Mouse (Mus musculus) yolk sac, embryonic 10.5 days (tissue): Measurements from ENCODE around the gene Mpz.

Source experiments
- DNase-seq: peaks from one replicate; pipeline ENCODE4 v3.0.0-alpha.2; 2017; ENCODE audit warnings: low spot score

The Mpz gene

DNA sequence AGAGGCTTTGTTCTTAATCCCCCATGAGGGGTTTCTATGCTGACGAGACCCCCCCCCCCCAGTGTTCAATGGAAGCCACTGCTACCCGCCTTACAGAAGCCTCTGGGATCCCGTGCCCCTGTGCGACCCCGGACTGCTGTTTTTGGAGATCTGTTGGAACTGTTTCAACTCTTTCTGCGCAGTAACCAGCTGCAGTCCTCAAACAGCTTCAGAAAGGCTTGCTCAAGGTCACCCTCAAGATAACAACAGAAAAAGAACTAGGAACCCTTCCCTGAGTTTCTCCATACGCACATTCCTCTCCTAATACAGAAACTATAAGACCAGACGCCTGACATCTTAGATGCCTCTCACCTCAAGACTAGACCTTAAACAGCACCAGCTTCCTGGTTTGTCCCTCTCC is 38.5 kb downstream of the Mpz start:
- no peak for DNase-seq

- DNase-seq, result no peak
Measured at GRCm38 (mm10) chr1:171189476-171190114, 39.1 kb downstream of the Mpz start.

DNA sequence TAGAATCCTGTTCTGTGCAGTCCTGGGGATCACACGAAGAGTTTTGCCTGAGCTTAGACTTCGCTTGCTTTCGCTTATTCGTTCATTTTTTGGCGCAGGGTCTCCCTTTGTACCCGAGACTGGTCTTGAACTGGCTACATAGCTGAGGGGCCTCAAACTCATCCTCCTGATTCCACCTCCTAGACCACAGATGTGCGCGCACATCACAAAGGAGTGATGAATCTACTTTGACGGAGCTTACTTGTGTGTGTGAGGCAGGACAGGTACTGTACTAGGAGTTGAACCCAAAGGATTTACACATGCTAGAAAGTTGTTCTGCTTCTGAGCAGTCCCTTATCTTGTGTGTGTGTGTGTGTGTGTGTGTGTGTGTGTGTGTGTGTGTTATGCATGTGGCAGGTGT is 40.3 kb downstream of the Mpz start:
- no peak for DNase-seq

DNA sequence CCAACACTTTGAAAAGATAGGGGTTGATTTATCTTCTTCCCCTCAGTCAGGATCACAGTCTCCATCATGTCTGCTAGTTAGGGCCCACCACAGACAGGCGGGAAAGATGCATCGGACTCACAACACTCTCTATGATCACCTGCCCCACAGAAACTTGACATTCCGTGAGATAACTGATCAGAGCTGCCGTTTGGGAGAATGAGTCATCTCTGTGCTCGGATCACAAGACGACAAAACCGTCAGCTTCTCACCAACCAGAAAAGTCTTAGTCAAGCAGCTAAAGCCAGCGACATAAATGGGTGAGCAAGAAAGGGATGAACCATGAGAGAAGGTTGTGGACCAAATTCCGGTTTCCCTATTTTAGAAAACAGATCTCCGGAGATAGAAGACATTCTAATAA is 41.8 kb downstream of the Mpz start:
- DNase-seq, result no peak

GRCm38 (mm10) chr1:171193093-171193840 is 42.8 kb downstream of the Mpz start:
- no peak for DNase-seq

DNA sequence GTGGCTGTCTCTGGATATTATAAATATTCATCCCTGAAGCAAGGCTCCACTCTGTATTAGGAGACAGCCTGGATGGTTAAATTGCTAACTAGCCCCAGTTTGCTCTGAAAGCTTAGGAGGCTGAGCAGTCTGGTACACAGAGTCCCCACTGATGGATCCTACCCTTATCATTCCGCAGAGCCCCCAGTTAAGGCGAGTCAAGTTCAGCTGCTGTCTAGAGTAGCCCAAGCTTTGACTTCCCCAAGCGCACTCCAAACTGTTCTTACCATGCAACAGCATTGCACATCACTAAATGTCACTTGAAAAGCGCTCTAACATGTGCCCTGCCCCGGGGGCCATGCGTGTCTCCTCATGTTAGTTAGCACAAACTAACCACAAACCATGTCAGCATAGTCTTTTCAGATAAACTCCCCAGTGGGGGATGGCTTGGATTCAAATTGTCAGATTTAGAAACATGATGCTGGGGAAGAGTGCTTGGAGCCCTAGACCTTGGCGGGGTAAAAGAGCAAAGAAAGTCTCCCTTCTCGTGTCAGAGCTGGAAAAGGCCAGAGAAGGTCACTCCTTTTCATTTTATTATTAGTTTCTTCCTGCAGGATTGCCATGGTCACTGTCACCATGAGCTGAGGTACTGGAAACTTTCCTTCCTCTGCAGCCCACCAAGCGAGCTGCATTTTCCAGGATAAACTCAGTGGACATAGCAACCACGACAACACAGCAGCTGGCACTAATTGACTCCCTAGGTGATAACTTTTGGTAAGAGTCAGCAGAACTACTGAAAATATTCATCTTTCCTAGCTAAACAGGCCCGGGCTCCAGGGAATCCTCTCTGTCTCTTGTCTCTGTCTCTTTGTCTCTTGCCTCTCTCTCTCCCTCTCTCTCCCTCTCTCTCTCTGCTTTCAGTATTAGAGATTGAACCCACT is 43.7 kb downstream of the Mpz start:
- no peak for DNase-seq

DNA sequence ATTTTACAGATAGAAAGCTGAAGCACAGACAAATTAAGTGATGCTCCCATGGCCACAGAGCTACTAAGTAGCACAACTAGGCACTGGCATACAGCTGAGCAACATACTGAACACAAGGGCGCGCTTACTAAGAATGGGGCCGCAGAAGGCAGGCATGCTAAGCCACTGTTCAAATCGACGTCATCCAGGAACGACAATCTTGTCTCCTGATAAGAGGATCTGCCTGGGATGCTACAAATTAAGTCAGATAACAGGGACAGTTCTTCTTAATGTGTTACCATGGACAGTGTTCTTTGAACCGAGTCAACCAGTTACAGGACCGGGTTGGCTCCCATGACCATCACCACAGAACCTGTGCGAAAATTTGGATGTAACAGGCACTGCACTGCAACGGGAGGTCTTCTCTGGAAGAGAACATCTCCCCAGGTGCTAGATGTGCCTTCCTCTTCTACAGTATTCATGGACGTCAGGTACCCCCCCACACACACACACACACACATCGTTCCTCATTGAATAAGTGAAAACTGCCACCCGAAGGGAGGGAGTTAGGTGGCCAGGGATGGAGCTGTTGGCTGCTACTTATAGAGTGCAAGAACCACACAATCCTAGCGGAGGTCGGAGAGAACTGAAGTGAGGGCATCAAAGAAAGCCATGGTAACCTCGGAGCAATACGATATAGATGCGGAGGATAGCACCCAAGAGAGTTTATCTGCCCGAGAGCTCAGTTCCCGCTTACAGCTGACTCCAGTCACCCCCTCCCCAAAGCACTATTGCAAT is 44.7 kb downstream of the Mpz start:
- DNase-seq, result no peak

- DNase-seq, result peak; percentile 75
Measured at GRCm38 (mm10) chr1:171195887-171196397, 45.4 kb downstream of the Mpz start, which contains the start of gene Pcp4l1. Gene Pcp4l1 (minus strand): TSS chr1:171196268.

- DNase-seq, result no peak
Measured at GRCm38 (mm10) chr1:171199532-171199931, 49.0 kb downstream of the Mpz start.

DNA sequence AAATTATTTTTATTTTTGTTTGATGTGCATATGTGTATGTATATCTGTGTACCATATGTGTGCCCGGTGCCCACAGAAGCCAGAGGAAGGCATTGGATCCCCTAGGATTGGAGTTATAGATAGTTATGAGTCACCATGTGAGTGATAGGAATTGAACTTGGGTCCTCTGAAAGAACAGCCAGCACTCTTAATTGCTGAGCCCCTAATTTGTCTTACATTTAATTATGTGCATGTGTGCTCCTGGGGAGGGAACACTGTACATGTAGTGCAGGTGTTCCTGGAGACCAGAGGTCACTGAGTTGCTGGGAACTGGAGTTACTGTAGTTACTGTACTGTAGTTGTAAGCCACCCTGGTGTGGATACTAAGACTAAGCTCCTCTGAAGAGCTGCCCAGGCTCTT is 50.3 kb downstream of the Mpz start:
- no peak for DNase-seq

DNA sequence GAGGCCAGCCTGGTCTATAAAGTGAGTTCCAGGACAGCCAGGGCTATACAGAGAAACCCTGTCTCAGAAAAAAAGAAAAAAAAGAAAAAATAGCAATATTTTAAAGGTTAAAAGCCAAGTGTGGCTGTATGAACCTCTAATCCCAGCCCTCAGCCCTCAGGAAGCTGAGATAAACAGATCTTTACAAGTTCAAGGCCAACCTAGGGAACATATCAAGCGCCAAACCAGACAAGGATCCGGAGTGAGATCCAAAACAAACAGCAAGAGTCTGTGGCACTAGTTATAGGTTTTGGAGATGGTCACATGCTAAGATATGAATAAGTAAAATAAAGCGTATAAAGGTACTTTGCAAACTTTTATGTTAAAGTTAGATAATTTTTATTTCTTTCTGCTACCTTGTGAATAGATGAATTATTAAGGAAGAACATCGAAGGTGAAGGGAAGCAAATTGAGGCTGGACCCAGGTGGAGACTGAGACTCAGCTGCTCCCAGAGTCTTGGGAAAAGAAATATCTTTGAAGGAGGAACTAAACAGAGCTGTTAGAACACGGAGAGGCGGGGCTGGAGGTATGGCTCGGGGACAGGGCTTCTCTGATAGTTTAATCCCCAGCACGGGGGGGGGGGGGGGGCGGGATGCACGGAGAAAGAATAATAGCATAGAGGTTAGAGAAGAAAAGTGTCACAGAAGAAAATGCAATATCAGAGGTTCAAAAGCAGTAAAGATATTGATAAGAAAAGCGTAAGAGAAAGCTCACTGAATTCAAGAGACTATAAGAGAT is 53.1 kb downstream of the Mpz start:
- DNase-seq, result no peak

DNA sequence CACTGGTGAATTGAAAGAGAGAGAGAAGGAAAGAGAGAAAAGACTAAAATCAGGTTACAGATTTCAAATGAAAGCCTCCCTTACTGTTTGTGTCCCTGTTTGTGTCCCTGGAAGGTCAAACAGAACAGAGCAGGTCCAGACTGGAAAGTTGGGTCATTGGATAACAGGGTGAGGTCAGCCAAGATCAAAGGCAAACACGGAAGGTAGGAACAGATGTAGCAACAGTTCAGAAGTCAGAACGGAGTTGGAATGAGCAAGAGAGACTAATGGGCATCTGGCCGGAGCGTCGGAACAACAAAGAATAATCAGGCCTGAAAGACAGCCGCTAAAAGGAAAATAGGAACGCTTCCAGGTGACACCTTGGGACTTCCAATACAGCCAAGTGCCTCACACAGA is 53.7 kb downstream of the Mpz start:
- peak; percentile 66 for DNase-seq

- no peak for DNase-seq
Measured at GRCm38 (mm10) chr1:171205704-171206493, 55.4 kb downstream of the Mpz start.

DNA sequence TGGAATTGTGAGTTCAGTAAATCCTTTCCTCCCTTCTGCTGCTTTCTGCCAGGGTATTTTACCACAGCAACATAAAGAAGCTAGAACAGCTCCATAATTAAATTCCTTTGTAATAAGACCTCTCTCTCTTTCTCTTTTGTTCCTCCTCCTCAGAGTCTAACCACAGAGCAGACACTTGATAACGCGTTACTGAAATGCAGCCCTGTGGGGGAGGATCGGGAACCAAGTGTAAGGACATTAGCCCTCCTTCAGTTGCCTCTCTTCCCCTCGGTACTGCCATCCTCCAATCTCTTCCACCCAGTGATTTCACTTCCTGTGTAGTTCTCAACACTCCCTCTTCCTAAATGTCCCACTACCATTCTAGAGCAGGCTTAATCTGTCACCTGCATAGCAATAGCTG is 58.9 kb downstream of the Mpz start:
- no peak for DNase-seq
